In genomic region chr7:127480321-127480720, GRCm38 (mm10) we compare ENCODE assay signal across 8 mouse cellular contexts. TPM values are rescaled to one million over a fixed set of nuclear protein-coding genes. Genes with fewer than 3 reads are reported as not detected.
A peak's percentile ranks its signal among the peaks of the same experiment; 100 is the strongest.
DNase-seq lines count a peak whose midpoint lies in the region; ATAC-seq and TF ChIP-seq lines count a peak whose summit lies in the region.

No protein-coding gene starts in this region.

- no peak overlapping the region for H3K4me3 ChIP-seq in ES-Bruce4 (ENCODE audit: low read depth, low read length)
- peak overlapping the region; percentile 72 for H3K4me3 ChIP-seq in heart, embryonic 16.5 days (ENCODE audit: low read length)
- H3K4me3 ChIP-seq in lung, embryonic 14.5 days (ENCODE audit: low read depth, low read length): peak overlapping the region; percentile 99

- H3K27ac ChIP-seq in ES-Bruce4 (ENCODE audit: insufficient read depth, low read length): no peak overlapping the region
- H3K27ac ChIP-seq in heart, embryonic 16.5 days (ENCODE audit: low read length): no peak overlapping the region; the same call in 1 of the 2 replicates
- no peak overlapping the region; the same call in 1 of the 2 replicates for H3K27ac ChIP-seq in lung, embryonic 14.5 days (ENCODE audit: low read depth)

- peaks cover 3% of the 10 kb centered on the region for H3K4me1 ChIP-seq in ES-Bruce4 (ENCODE audit: control insufficient read depth, insufficient read depth, low read length)
- peaks cover 23% of the 10 kb centered on the region for H3K4me1 ChIP-seq in heart, embryonic 16.5 days (ENCODE audit: control insufficient read depth, insufficient read depth, low read length)
- H3K4me1 ChIP-seq in lung, embryonic 14.5 days (ENCODE audit: insufficient read depth): peaks cover 15% of the 10 kb centered on the region

- no peak for TF ChIP-seq POLR2A in ES-Bruce4 (IDR thresholded peaks at IDR 0.05; ENCODE audit: insufficient read depth, low read length)

- TF ChIP-seq CTCF in ES-Bruce4 (IDR thresholded peaks at IDR 0.05; ENCODE audit: low read depth, low read length): no peak
- no peak for TF ChIP-seq CTCF in lung, embryonic 14.5 days (IDR thresholded peaks at IDR 0.05; ENCODE audit: low read depth)

- peak; percentile 92 for DNase-seq in A20 (ENCODE audit: low read depth, low spot score)
- no peak for DNase-seq in lung, embryonic 14.5 days
- peak; percentile 38 to 75 for DNase-seq in spleen, postnatal 10 days (ENCODE audit: low spot score in 2 of 2)
- DNase-seq in MN1 (ENCODE audit: low spot score): no peak
- no peak for DNase-seq in right cerebral cortex, adult 2 months (ENCODE audit: low spot score in 2 of 2)
- no peak for DNase-seq in gastrocnemius, postnatal 4 days (ENCODE audit: low spot score in 2 of 2)

- H3K9ac ChIP-seq in ES-Bruce4 (ENCODE audit: low read depth, poor library complexity, severe bottlenecking): peak overlapping the region; percentile 92; the same call in 1 of the 2 replicates
- H3K9ac ChIP-seq in heart, embryonic 16.5 days (ENCODE audit: low read length): peak overlapping the region; percentile 96
- H3K9ac ChIP-seq in lung, embryonic 14.5 days: peak overlapping the region; percentile 94

- no peaks in the 10 kb centered on the region for H3K27me3 ChIP-seq in ES-Bruce4 (ENCODE audit: control insufficient read depth, insufficient read depth, low read length, poor library complexity, severe bottlenecking)
- no peaks in the 10 kb centered on the region for H3K27me3 ChIP-seq in heart, embryonic 16.5 days (ENCODE audit: control insufficient read depth, insufficient read depth, low read length)
- no peaks in the 10 kb centered on the region for H3K27me3 ChIP-seq in lung, embryonic 14.5 days (ENCODE audit: insufficient read depth, low read length)

- no peaks in the 10 kb centered on the region for H3K9me3 ChIP-seq in ES-Bruce4 (replicated peaks; ENCODE audit: control insufficient read depth, insufficient read depth, low read length, poor library complexity, severe bottlenecking)
- H3K9me3 ChIP-seq in heart, embryonic 16.5 days (replicated peaks; ENCODE audit: control insufficient read depth, low read length): no peaks in the 10 kb centered on the region
- H3K9me3 ChIP-seq in lung, embryonic 14.5 days (ENCODE audit: low read depth, low read length): no peaks in the 10 kb centered on the region

- peaks cover 27% of the 10 kb centered on the region for H3K36me3 ChIP-seq in ES-Bruce4 (ENCODE audit: control insufficient read depth, insufficient read depth, low read length, poor library complexity, severe bottlenecking)
- peaks cover 44% of the 10 kb centered on the region for H3K36me3 ChIP-seq in heart, embryonic 16.5 days (ENCODE audit: control insufficient read depth, insufficient read depth)
- H3K36me3 ChIP-seq in lung, embryonic 14.5 days (ENCODE audit: insufficient read depth): peaks cover 70% of the 10 kb centered on the region

- no peak for TF ChIP-seq EP300 in ES-Bruce4 (IDR thresholded peaks at IDR 0.05; ENCODE audit: insufficient read depth, low read depth, low read length)

- peak overlapping the region; percentile 98 for H3K4me2 ChIP-seq in heart, embryonic 16.5 days (ENCODE audit: low read depth, low read length)
- peak overlapping the region; percentile 72 for H3K4me2 ChIP-seq in lung, embryonic 14.5 days

- 59% methylated on average over 2 of the region's 2 CpGs for WGBS in heart, embryonic 16.5 days
- WGBS in lung, embryonic 14.5 days: 59% methylated on average over 2 of the region's 2 CpGs

- ATAC-seq in heart, embryonic 16.5 days (replicated peaks; ENCODE audit: extremely low read depth, insufficient read depth, low FRiP score): no peak
- no peak for ATAC-seq in lung, embryonic 14.5 days (ENCODE audit: insufficient read depth)

RNA-seq across cellular contexts. Expression of gene Fbrs, which starts 1.3 kb away (rescaled TPM):
- 21.8 and 25.3 TPM in 2 replicates for polyA plus RNA-seq in ES-Bruce4 (2011; ENCODE audit: insufficient read depth, insufficient read length, low read depth, missing spikeins)
- polyA plus RNA-seq in heart, embryonic 16.5 days (2015; fragmentation: Nextera tagmentation; extraction: Ambion mirVana): 8.3 and 8.9 TPM in 2 replicates
- polyA plus RNA-seq in lung, embryonic 14.5 days (2014; fragmentation: Nextera tagmentation; extraction: Ambion mirVana): 12.8 and 16.1 TPM in 2 replicates
- 10 to 100 TPM; 39.7 to 51.3 TPM for total RNA-seq in gastrocnemius, postnatal 4 days (2021)

RNA-seq across cellular contexts. Expression of gene Prr14, which starts 20.9 kb away (rescaled TPM):
- 45.3 and 48.0 TPM in 2 replicates for polyA plus RNA-seq in ES-Bruce4 (2011; ENCODE audit: insufficient read depth, insufficient read length, low read depth, missing spikeins)
- polyA plus RNA-seq in heart, embryonic 16.5 days (2015; fragmentation: Nextera tagmentation; extraction: Ambion mirVana): 31.6 and 31.8 TPM in 2 replicates
- 44.3 TPM in 2 replicates for polyA plus RNA-seq in lung, embryonic 14.5 days (2014; fragmentation: Nextera tagmentation; extraction: Ambion mirVana)
- 10 to 100 TPM; 26.1 to 32.5 TPM for total RNA-seq in gastrocnemius, postnatal 4 days (2021)

RNA-seq across cellular contexts. Expression of gene Zfp689, which starts 31.4 kb away (rescaled TPM):
- 2.7 and 2.8 TPM in 2 replicates for polyA plus RNA-seq in ES-Bruce4 (2011; ENCODE audit: insufficient read depth, insufficient read length, low read depth, missing spikeins)
- 3.6 and 4.3 TPM in 2 replicates for polyA plus RNA-seq in heart, embryonic 16.5 days (2015; fragmentation: Nextera tagmentation; extraction: Ambion mirVana)
- polyA plus RNA-seq in lung, embryonic 14.5 days (2014; fragmentation: Nextera tagmentation; extraction: Ambion mirVana): 9.6 and 9.8 TPM in 2 replicates
- total RNA-seq in gastrocnemius, postnatal 4 days (2021): 1 to 10 TPM; 3.3 to 3.4 TPM

RNA-seq across cellular contexts. Expression of gene Srcap, which starts 31.5 kb away (rescaled TPM):
- 106 and 114 TPM in 2 replicates for polyA plus RNA-seq in ES-Bruce4 (2011; ENCODE audit: insufficient read depth, insufficient read length, low read depth, missing spikeins)
- polyA plus RNA-seq in heart, embryonic 16.5 days (2015; fragmentation: Nextera tagmentation; extraction: Ambion mirVana): 27.7 and 29.8 TPM in 2 replicates
- polyA plus RNA-seq in lung, embryonic 14.5 days (2014; fragmentation: Nextera tagmentation; extraction: Ambion mirVana): 61.6 and 71.3 TPM in 2 replicates
- total RNA-seq in gastrocnemius, postnatal 4 days (2021): 10 to 100 TPM; 70.3 to 78.6 TPM

RNA-seq across cellular contexts. Expression of gene Gm42715, which starts 39.1 kb away (rescaled TPM):
- 13.0 and 13.6 TPM in 2 replicates for polyA plus RNA-seq in ES-Bruce4 (2011; ENCODE audit: insufficient read depth, insufficient read length, low read depth, missing spikeins)
- 8.7 and 9.2 TPM in 2 replicates for polyA plus RNA-seq in heart, embryonic 16.5 days (2015; fragmentation: Nextera tagmentation; extraction: Ambion mirVana)
- polyA plus RNA-seq in lung, embryonic 14.5 days (2014; fragmentation: Nextera tagmentation; extraction: Ambion mirVana): 19.6 and 20.5 TPM in 2 replicates
- total RNA-seq in gastrocnemius, postnatal 4 days (2021): 10 to 100 TPM; 15.0 to 19.1 TPM

Comparison
In these comparisons a context has a peak if more than half of its experiments do, and no peak if none do; other contexts are left out.
1. DNase-seq: peak in A20 (single experiment) and spleen, postnatal 10 days (2 of 2); none in lung, embryonic 14.5 days (single experiment), MN1 (single experiment), right cerebral cortex, adult 2 months (0 of 2) and gastrocnemius, postnatal 4 days (0 of 2).
2. Peak in every context shown above with its lines, with median percentiles within 50 percentile points of each other: H3K9ac ChIP-seq.